Comparison of ENCODE assay signal across 11 mouse cellular contexts in the genomic region with DNA sequence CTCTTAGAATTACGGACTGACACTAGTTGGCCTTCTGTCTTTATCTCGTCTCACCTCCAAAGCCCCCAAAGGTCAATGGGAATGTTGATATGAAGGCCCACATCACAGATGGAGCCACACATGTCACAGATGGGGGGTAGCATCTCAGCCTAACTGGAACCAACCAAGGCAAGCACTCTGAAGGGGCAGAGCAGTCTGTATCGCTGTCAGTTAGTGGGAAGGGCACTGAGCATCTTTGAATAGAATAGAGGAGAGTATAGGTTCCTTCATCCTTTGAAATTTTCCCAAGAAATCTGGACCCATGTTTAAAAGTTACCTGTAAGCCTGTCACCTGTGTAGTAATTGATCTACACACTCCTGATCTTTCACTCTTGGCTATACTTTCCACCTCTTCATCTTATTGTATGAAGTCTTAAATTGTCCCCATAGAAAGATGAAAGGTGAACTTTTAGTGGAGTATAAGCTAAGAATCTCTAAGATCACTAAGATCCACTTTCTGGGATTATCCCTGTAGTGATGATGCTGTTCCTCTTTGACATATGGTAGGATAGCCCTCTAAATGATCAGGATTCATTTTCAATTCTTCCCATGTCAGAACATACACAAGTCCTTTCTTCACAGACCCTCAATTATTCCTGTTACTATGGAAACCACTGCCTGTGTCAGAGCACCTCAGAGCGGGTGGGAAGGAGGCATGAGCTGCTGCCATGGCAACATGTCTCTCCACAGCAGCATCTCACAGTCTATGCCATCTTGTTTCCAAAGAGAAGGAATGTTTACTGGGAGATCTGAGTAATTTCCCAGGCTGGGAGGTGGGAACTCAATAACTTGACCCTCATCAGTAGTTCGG.
DNase-seq lines count a peak whose midpoint lies in the region; ATAC-seq lines count a peak whose summit lies in the region.
"Had no signal": no experiment of that assay in that cellular context is flagged by ENCODE, and none has a peak within 500 bp of the region (broad histone marks: within the 10 kb centered on the region; RNA-seq: fewer than 3 reads in every experiment).

No protein-coding gene starts in this region.

- H3K36me3 ChIP-seq in neural tube, embryonic 15.5 days: no peaks in the 10 kb centered on the region
- H3K36me3 ChIP-seq: G1E had no signal

- no peak overlapping the region for H3K4me2 ChIP-seq in neural tube, embryonic 15.5 days

- WGBS in neural tube, embryonic 15.5 days: 47% methylated on average over 5 of the region's 5 CpGs

- intact Hi-C loops in gastrocnemius, postnatal 36 days (cut with DNase I): no loop called here

- H3K27ac ChIP-seq in neural tube, embryonic 15.5 days (replicated peaks): peak overlapping the region; percentile 84

- H3K9me3 ChIP-seq in neural tube, embryonic 15.5 days (replicated peaks): no peaks in the 10 kb centered on the region
- H3K9me3 ChIP-seq: G1E had no signal

- H3K27me3 ChIP-seq in neural tube, embryonic 15.5 days (replicated peaks): no peaks in the 10 kb centered on the region

- DNase-seq in embryo, embryonic 9.5 days (ENCODE audit: extremely low spot score): peak; percentile 44
- peak; percentile 20 to 21 for DNase-seq in frontal cortex, postnatal 25 days (ENCODE audit: low spot score in 2 of 2)
- peak; percentile 67 to 81 for DNase-seq in left cerebral cortex, adult 9 months (ENCODE audit: low spot score in 2 of 2)
- DNase-seq in spleen, adult 12 weeks (ENCODE audit: low spot score): no peak
- DNase-seq in gastrocnemius, postnatal 36 days: no peak
- DNase-seq in thymus, adult 18-20 months: no peak
- DNase-seq: cerebellum, adult 11-12 months; liver had no signal

- ATAC-seq in neural tube, embryonic 15.5 days (ENCODE audit: low FRiP score): peak; percentile 98
- ATAC-seq in CD4-positive, CD25-positive, alpha-beta regulatory T cell, adult 4 months: no peak

- H3K4me3 ChIP-seq in neural tube, embryonic 15.5 days (replicated peaks): no peak overlapping the region

- H3K4me1 ChIP-seq in neural tube, embryonic 15.5 days: peaks cover 33% of the 10 kb centered on the region

- no peak overlapping the region for H3K9ac ChIP-seq in neural tube, embryonic 15.5 days (replicated peaks)

Comparison
In these comparisons a context has a peak if more than half of its experiments do, and no peak if none do; other contexts are left out.
1. DNase-seq: peak in embryo, embryonic 9.5 days (single experiment), frontal cortex, postnatal 25 days (2 of 2) and left cerebral cortex, adult 9 months (2 of 2); none in spleen, adult 12 weeks (single experiment), gastrocnemius, postnatal 36 days (0 of 2) and thymus, adult 18-20 months (0 of 2).